Mouse (Mus musculus) frontal cortex, postnatal 10 days (tissue): ENCODE data around the gene Cpne5.
"Not testable (repeated sequence)": the region's sequence is repeated elsewhere in the genome, so short reads cannot be mapped to it uniquely, and the experiment has no call there.

Source experiments
- DNase-seq, 2 experiments: peaks; one replicate each; pipeline ENCODE4 v3.0.0; 2022; ENCODE audit warnings: low spot score in 2 of 2, mixed read lengths in 1 of 2

Cpne5 gene

DNA sequence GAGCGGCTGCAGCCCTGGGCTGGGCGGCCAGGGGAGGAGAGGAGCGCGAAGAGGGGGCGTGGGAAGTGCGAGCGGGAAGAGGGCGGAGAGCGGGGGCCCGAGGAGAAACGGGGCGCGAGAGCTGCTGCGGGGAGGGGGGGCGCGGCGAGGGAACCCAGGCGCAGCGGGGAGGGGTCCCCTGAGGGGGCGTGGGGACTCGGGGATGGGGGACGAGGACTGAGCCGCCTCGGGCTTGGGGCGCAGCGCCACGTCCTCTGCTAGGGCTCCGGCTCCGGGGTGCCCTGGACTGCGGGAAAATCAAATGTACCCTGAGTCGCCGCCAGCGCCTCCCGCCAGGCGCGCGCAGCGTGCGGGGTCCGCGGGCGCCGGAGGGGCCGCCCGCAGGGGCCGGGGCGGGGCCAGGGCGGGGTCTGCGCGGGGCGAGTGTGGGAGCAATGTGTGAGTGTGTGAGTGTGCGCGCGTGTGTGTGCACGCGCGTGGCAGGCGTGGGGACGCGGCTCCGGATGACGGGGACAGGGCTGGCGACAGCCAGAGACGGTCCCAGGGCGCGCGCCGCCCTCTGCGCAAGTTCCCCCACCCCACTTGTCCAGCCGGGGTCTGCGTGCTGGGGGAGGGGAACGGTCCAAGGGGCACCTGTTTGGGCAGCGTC lies at the start of gene Cpne5:
Gene Cpne5, minus strand, starts transcription at position 396 of the 649 bp plus-strand sequence.
- peak; percentile 55 to 59 for DNase-seq

DNA sequence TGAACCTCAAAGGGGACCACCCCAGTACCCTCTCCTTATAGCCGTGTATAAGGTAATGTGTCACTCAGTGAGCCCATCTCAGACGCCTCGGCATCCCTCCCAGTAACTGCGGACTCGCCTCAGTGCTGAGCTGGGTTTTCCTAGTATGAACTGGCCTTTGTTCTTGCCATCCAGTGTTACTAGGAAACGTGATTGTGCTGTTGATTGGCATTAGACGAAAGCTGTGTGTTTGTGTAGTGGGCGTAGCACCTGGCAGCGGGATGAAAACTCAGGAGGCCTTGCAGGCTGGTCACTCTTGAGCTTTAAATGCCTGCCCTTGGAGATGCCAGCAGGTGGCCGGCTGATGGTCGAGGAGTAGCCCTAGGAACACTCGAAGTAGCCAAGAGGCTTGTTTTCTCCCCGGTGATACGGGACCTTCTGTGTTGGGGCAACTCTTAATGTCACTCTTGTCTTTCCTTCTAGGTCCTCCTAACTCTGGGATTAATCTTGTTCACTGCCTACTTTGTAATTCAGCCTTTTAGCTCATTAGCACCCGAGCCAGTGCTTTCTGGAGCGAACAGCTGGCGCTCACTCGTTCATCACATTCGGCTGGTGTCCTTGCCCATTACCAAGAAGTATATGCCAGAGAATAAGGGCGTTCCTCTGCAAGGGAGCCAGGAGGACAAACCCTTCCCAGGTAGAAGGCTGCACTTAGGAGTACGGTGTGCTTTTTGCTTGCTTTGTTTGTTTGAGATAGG lies 44.4 kb upstream of the Cpne5 start:
- no peak for DNase-seq

DNA sequence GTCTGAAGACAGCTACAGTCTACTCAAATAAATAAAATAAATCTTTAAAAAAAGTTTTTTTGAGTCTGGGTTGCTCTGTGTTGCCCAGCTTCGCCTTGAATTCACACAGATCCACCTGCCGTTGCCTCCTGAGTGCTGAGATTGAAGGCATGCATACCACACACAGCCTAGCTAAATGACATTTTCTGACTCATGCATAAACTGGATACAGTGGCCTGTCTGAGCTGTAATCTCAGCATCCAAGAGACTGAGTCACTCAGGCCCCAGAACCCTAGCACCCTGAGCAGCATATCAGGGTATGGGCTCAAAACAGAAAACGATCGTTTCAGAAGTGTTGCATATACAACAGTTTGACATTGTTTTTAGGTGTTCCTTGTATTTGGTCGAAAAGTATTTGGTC lies 43.6 kb upstream of the Cpne5 start:
- no peak for DNase-seq

DNA sequence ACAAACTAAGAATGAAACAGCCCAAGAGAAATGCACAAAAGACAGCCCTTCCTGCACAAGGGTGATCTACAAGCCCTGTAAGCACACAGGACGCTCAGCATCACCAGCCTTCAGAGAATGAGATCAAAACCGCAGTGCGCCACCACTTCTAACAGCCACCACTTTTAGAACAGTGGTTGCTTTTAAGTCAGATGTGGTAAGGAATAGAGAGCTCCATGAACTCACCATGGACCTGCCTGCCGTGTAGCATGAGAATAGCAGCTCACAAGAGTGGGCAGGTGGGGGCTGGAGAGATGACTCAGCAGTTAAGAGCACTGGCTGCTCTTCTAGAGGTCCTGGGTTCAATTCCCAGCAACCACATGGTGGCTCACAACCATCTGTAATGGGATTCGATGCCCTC lies 42.5 kb upstream of the Cpne5 start:
- no peak for DNase-seq

DNA sequence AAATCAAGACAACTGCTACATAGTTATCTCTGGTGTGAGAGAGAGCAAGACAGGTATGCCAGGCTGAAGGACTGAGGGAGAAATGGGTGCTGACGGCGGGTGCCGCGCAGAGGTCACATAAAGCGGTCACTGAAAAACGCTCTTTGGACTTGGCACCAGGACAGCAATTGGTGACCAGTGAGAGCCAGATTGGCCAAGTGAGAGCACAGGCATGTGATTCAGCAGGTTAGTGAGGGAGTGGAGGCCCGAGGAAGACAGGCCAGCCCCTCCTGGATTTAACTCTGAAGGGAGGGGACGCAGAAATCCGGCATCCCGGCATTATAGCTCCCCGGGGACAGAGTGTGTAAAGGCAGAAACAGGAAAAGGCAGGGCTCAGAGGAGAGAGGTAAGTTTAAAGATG lies 35.9 kb upstream of the Cpne5 start:
- DNase-seq = no peak

DNA sequence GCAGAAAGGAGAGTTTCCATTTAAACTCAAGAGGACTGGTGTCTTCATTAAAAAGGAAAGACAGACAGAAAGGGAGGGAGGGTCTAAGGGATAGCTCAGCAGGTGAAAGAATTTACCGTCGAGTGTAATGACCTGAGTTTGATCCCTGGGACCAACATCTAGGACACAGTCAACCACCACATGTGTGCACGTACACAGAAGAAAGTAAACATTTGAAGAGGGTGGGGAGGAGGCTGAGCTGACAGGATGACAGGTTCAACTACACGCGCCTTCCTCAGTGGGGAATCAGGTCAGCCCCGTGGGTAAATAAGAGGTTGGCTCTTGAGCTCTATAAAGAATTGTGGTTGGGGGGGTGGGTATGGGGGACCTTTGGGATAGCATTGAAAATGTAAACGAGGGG lies 35.2 kb upstream of the Cpne5 start:
- no peak for DNase-seq

DNA sequence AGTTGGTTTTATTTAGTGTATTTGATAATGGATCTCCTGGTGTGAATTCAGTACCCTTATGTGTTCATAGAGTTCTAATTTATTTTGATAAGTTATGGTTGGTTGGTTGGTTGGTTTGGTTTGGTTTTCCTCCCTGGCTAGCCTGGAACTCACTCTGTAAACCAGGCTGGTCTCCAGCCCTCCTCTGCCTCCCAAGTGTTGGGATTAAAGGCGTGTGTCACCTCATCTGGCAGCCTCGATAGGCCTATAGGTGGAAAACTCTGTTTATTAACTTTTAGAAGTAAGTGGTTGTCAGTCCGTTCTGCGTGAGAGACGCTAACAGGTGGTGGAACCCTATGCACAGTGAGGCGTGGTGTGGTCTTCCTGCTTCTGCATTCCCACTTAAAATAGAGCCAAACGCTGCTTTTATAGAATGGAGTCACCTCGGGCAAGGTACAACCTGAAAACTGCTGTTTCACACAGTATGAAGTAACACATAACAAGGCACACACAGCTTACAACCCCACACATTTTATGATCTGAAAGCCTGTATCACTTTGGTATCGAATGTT lies 32.3 kb upstream of the Cpne5 start:
- no peak for DNase-seq

GRCm38 (mm10) chr17:29269349-29269706 lies 31.4 kb upstream of the Cpne5 start:
- DNase-seq = no peak

DNA sequence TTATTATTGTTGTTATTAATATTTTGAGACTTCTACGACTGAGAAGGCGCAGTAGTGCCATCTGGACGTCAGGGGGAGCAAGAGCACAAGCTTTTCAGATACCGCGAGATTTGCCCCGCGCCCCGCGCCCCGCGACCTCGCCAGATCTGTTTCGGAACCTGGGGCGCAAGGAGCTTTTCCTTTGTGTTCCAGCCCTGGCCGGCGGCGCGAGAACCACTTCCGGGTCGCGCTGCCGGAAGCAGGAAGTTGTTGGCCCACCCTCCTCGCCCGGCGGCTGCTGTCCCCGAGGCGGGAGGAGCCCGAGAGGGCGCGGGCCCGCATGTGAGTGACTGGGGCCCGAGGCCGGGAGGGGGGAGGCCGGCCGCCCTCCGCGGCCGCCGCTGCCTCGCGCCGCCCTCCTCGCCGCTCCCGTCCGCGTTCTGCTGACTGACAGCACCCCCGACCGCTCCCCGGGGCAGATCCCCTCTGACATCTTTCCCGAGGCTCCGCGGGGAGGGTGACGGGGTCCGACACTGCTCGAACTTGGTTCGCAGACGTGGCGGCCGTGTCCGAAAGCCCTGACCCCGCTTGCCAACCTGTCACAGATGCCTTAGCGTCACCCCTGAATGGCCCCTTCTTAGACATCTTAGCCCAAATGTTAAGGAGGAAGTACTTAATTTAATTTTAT lies 30.8 kb upstream of the Cpne5 start, which contains the start of gene BC004004:
Gene BC004004, plus strand, starts transcription at position 107 of the 667 bp plus-strand sequence.
- DNase-seq = peak; percentile 94 to 95

DNA sequence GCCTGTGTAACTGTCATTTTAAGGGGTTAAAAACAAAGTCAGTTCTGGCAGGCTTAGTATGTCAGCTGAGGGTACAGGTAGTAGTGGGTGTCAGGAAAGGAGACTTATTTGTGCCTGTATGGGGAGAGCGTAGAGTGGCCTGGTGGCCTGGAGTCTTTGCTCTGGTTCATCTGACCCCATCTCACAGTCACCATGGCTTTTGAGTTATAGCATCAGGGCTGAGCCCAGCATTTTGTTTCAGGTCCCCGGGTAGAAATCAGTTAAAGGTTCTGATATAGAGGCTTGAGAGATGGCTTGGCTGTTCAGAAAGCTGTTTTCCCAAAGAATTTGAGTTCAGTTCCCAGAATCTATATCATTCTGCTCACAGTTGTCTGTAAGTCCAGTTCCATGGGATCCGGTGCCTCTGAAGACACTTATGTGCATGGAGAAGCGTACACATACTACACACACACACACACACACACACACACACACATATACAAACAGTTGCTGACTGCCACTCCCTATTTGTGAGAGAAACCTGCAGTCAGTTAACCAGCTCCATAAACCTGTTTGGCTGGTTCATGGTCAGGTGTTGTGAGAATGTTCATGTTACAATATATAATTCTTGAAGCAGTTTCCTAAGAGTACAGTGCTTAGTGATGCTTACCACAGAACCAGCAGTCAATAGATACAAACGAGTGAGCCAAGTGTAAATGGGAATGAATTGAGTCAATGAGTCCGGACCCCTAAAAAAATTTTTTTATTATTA lies 30.1 kb upstream of the Cpne5 start:
- DNase-seq = no peak

DNA sequence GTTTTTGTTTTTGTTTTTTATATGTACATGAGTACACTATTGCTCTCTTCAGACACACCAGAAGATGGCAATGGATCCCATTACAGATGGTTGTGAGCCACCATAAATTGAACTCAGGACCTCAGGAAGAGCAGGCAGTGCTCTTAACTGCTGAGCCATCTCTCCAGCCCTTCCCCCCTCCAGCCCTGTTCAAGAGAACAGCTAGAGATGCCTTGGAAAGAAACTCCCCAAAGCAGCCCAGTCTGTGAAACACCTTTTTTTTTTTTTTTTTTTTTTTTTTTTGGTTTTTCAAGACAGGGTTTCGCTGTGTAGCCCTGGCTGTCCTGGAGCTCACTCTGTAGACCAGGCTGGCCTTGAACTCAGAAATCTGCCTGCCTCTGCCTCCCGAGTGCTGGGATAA lies 29.1 kb upstream of the Cpne5 start:
- DNase-seq = not testable (repeated sequence)

DNA sequence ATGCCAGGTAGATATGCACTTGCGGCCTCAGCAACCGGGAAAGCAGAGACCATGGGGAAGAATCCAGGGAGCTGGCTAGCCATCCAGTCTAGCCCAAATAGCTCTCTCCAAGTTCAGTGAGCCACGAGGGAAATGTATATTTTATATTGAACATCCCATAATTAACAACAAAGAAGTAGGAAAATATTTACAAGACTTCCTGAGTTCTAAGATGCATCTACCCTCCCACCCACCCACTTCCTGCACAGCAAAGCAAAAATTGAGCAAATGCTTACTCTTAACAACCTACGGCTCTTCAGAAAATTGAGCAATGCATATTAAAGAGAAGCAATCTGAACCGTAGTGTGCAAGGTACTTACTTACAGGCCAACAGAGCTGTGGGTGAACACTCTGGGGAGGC lies 26.8 kb upstream of the Cpne5 start:
- no peak for DNase-seq

- peak; percentile 68 to 79 for DNase-seq
Measured at GRCm38 (mm10) chr17:29263840-29264633, 26.1 kb upstream of the Cpne5 start, which contains the start of gene Ppil1. Ppil1 (minus strand) TSS chr17:29264186.

- DNase-seq = no peak
Measured at GRCm38 (mm10) chr17:29263417-29263816, 25.4 kb upstream of the Cpne5 start.

GRCm38 (mm10) chr17:29262259-29262649 lies 24.3 kb upstream of the Cpne5 start:
- no peak for DNase-seq

DNA sequence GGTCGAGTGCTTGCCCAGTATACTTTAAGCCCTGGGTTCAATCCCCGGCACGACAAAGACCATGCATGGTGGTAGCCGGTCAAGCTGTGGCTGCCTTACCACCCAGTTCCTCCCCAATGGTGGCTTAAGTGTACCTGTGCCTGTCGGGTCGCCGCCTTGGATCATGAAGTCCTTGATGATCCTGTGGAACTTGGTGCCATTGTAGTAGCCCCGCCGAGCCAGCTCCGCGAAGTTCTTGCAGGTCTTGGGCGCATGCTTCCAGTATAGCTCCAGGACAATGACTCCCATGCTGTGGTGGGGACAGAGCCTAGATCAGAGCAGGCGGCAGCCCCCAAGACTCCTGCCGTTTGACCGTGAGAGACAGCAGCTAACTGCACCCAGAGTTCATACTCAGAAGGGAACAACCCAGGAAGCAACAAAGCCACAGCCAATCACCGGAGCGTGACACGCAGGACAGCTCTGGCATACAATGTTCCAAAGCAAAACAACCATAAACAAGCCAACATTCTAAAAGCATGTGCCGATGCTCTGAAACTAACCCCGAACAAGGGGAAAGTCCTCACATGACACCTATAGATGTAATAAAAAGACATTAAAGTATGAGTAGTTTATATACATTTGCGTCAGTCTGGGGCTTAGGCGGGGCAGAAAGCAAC lies 23.8 kb upstream of the Cpne5 start:
- no peak for DNase-seq

GRCm38 (mm10) chr17:29260501-29260900 lies 22.5 kb upstream of the Cpne5 start:
- no peak for DNase-seq

DNA sequence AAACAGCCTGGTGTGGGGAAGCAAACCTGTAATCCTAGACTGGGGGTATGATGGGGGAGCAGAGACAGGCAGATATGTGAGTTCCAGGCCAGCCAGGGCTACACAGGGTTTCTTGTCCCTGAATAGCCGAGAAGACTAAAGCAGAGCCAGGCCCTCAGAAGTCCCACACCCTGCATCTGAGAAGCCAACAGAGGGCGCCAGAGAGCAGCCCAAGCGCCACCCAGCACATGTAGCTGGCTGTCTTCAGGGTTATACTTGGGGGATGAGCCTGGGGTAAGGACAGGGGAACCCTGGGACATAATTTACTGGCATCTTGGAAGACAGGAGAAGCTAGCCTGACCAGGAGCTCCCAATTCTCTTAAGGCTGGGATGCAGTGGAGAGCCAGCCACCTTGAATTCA lies 21.5 kb upstream of the Cpne5 start:
- DNase-seq = peak in 1 of 2 experiments; percentile 63

- no peak for DNase-seq
Measured at GRCm38 (mm10) chr17:29258921-29259320, 21.0 kb upstream of the Cpne5 start.

DNA sequence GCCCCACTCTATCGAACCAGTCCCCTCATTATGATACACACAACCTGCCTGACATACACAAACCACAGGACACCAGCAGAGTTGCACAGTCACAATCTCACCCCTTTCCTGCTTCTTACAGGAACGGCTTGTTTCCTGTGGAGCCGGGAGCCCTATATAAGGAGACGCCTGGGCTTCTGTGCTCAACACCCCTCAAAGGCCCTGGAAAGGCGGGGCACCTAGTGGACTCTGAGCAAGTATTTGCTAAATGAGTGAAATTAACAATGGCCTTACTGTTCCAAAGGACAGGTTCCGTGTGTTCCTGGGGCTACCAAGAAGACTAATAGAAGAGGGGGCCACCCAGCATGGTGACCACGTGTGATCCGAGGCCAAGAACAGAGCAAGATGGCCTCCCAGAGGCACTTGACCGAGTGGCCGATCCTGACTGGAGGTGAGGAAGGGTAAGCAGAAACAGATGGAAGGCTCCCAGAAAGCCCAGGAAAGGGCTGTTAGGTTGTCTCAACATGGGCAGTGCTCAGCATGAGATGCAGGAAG lies 20.1 kb upstream of the Cpne5 start:
- no peak for DNase-seq
